Mouse (Mus musculus) heart, postnatal 0 days (tissue): Measurements from ENCODE around the gene Gatb.

Experiments
- CTCF ChIP-seq: IDR thresholded peaks from 2 replicates; pipeline ENCODE4 v1.5.1; 2016; ENCODE audit warnings: antibody characterized with exemption, control low read depth, low read depth
- EP300 ChIP-seq: IDR thresholded peaks from 2 replicates; pipeline ENCODE4 v1.6.1; 2016; ENCODE audit warnings: antibody characterized with exemption, low read depth

DNA sequence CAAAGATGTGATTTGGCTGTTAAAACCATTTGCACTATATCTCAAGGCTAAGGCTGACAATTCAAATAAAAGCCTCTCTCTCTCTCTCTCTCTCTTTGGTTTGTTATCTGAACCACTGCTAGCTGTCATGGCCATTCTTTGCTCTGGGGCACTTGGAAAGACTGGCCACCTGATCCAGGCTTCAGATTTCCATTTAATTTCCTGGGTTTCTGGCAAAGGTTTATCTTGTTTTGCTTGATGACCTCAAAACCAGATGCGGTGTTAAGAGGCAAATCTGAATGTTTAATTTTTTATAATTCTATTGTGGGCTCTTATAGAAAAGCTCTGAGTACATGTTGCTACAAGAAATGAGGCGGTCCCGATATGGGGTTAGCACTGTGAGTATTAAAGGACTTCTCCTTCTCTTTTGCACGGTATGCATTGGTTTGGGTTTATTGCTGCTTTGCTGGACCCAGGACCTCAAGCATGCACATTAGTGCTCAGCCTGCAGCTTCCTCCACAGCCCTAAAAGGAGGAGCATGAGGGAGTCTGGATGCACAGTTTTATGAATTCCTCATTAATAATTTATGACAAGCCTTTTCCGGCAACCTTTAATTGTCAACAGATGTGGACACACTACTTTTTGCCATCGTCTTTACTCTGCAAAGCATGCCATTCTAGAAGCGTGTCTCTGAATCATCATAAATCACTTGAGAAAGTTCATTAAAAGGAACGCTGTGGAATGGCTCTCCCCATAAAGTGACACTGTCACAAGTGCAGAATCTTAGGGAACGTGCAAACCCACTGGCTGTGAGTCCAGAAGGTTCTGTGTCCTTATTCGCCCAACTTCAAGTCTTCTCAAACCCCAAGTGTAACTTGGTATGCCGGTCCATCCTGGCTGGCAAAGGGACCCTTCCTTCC, 38.0 kb upstream of the Gatb start:
- TF ChIP-seq CTCF (no peak), EP300 (no peak)
